Mouse (Mus musculus) cerebellum, adult 11-12 months (tissue): ENCODE data around the gene Amer2.

Experiments
- DNase-seq: peaks from one replicate; pipeline ENCODE4 v3.0.0; 2022

Amer2 gene

GRCm38 (mm10) chr14:60388332-60388731, 15.3 kb downstream of the Amer2 start:
- DNase-seq, result no peak

- DNase-seq, result no peak
Measured at GRCm38 (mm10) chr14:60392202-60392601, 19.1 kb downstream of the Amer2 start.

GRCm38 (mm10) chr14:60397321-60397720, 24.3 kb downstream of the Amer2 start:
- no peak for DNase-seq

GRCm38 (mm10) chr14:60398861-60399260, 25.8 kb downstream of the Amer2 start:
- DNase-seq, result peak; percentile 57

- no peak for DNase-seq
Measured at GRCm38 (mm10) chr14:60403228-60403627, 30.2 kb downstream of the Amer2 start.

GRCm38 (mm10) chr14:60405829-60406228, 32.8 kb downstream of the Amer2 start:
- DNase-seq, result no peak

- no peak for DNase-seq
Measured at GRCm38 (mm10) chr14:60406543-60406942, 33.5 kb downstream of the Amer2 start.

- no peak for DNase-seq
Measured at GRCm38 (mm10) chr14:60407319-60407718, 34.3 kb downstream of the Amer2 start.

- peak; percentile 45 for DNase-seq
Measured at GRCm38 (mm10) chr14:60409702-60410491, 36.8 kb downstream of the Amer2 start.

GRCm38 (mm10) chr14:60411229-60411628, 38.2 kb downstream of the Amer2 start:
- DNase-seq, result peak; percentile 82

GRCm38 (mm10) chr14:60414691-60415090, 41.6 kb downstream of the Amer2 start:
- DNase-seq, result peak; percentile 81

- DNase-seq, result no peak
Measured at GRCm38 (mm10) chr14:60417924-60418323, 44.9 kb downstream of the Amer2 start.

- DNase-seq, result no peak
Measured at GRCm38 (mm10) chr14:60422920-60423319, 49.9 kb downstream of the Amer2 start.

- no peak for DNase-seq
Measured at GRCm38 (mm10) chr14:60424174-60424573, 51.1 kb downstream of the Amer2 start.

- DNase-seq, result no peak
Measured at GRCm38 (mm10) chr14:60425553-60425952, 52.5 kb downstream of the Amer2 start.

- no peak for DNase-seq
Measured at GRCm38 (mm10) chr14:60427896-60428295, 54.8 kb downstream of the Amer2 start.

- peak; percentile 55 for DNase-seq
Measured at GRCm38 (mm10) chr14:60429513-60429912, 56.5 kb downstream of the Amer2 start.

GRCm38 (mm10) chr14:60431515-60431914, 58.5 kb downstream of the Amer2 start:
- DNase-seq, result no peak

GRCm38 (mm10) chr14:60432136-60432535, 59.1 kb downstream of the Amer2 start:
- no peak for DNase-seq

GRCm38 (mm10) chr14:60435515-60435914, 62.5 kb downstream of the Amer2 start:
- peak; percentile 51 for DNase-seq

GRCm38 (mm10) chr14:60436364-60436763, 63.3 kb downstream of the Amer2 start:
- no peak for DNase-seq
